Mouse (Mus musculus): ENCODE results near the gene Vps33b. TPM values are rescaled to one million over a fixed set of nuclear protein-coding genes. Genes with fewer than 3 reads are reported as not detected.
A peak's percentile ranks its signal among the peaks of the same experiment; 100 is the strongest.

The Vps33b gene
- total RNA-seq (2022) = 1 to 10 TPM; 2.7 to 3.6 (median 3.3) TPM

- peak; percentile 90 to 91 for DNase-seq (ENCODE audit: low spot score in 2 of 2)
Observed at GRCm38 (mm10) chr7:80268897-80269750, at the start of gene Vps33b. TSS of gene Vps33b (plus strand) at chr7:80269649.

GRCm38 (mm10) chr7:80220237-80220797 is 49.1 kb upstream of the Vps33b start:
- no peak for DNase-seq (ENCODE audit: low spot score in 2 of 2)

- no peak for DNase-seq (ENCODE audit: low spot score in 2 of 2)
Observed at GRCm38 (mm10) chr7:80221179-80221750, 48.2 kb upstream of the Vps33b start.

- no peak for DNase-seq (ENCODE audit: low spot score in 2 of 2)
Observed at GRCm38 (mm10) chr7:80227065-80227464, 42.4 kb upstream of the Vps33b start.

GRCm38 (mm10) chr7:80230196-80230595 is 39.3 kb upstream of the Vps33b start:
- DNase-seq (ENCODE audit: low spot score in 2 of 2) = no peak

GRCm38 (mm10) chr7:80231971-80232488 is 37.4 kb upstream of the Vps33b start:
- DNase-seq (ENCODE audit: low spot score in 2 of 2) = no peak

GRCm38 (mm10) chr7:80232489-80233029 is 36.9 kb upstream of the Vps33b start, which contains the start of the genes Cib1 and Gdpgp1:
TSS of gene Cib1 (minus strand) at chr7:80232813.
TSS of gene Gdpgp1 (plus strand) at chr7:80232865.
- peak; percentile 96 to 98 for DNase-seq (ENCODE audit: low spot score in 2 of 2)

GRCm38 (mm10) chr7:80233799-80234198 is 35.6 kb upstream of the Vps33b start:
- no peak for DNase-seq (ENCODE audit: low spot score in 2 of 2)

GRCm38 (mm10) chr7:80238542-80238941 is 30.9 kb upstream of the Vps33b start:
- DNase-seq (ENCODE audit: low spot score in 2 of 2) = no peak

GRCm38 (mm10) chr7:80241661-80242060 is 27.8 kb upstream of the Vps33b start:
- DNase-seq (ENCODE audit: low spot score in 2 of 2) = no peak

- no peak for DNase-seq (ENCODE audit: low spot score in 2 of 2)
Observed at GRCm38 (mm10) chr7:80244851-80245250, 24.6 kb upstream of the Vps33b start.

- peak; percentile 93 to 94 for DNase-seq (ENCODE audit: low spot score in 2 of 2)
Observed at GRCm38 (mm10) chr7:80246148-80246721, 23.2 kb upstream of the Vps33b start, which contains the start of gene Ttll13. TSS of gene Ttll13 (plus strand) at chr7:80246376.

- DNase-seq (ENCODE audit: low spot score in 2 of 2) = no peak
Observed at GRCm38 (mm10) chr7:80246859-80247258, 22.6 kb upstream of the Vps33b start.

- no peak for DNase-seq (ENCODE audit: low spot score in 2 of 2)
Observed at GRCm38 (mm10) chr7:80252437-80252836, 17.0 kb upstream of the Vps33b start.

GRCm38 (mm10) chr7:80252886-80253285 is 16.6 kb upstream of the Vps33b start:
- no peak for DNase-seq (ENCODE audit: low spot score in 2 of 2)

- DNase-seq (ENCODE audit: low spot score in 2 of 2) = no peak
Observed at GRCm38 (mm10) chr7:80255981-80256380, 13.5 kb upstream of the Vps33b start.

- DNase-seq (ENCODE audit: low spot score in 2 of 2) = no peak
Observed at GRCm38 (mm10) chr7:80257706-80258105, 11.7 kb upstream of the Vps33b start.

- DNase-seq (ENCODE audit: low spot score in 2 of 2) = peak; percentile 73 to 79
Observed at GRCm38 (mm10) chr7:80260625-80261371, 8.7 kb upstream of the Vps33b start, which contains the start of gene Ngrn. TSS of gene Ngrn (plus strand) at chr7:80261215.

GRCm38 (mm10) chr7:80261372-80261990 is 8.0 kb upstream of the Vps33b start:
- no peak for DNase-seq (ENCODE audit: low spot score in 2 of 2)

- DNase-seq (ENCODE audit: low spot score in 2 of 2) = no peak
Observed at GRCm38 (mm10) chr7:80264606-80265005, 4.8 kb upstream of the Vps33b start.

Measured in gastrocnemius, adult 8-10 months (tissue).